Mouse (Mus musculus) heart, adult 2 months (tissue): Measurements from ENCODE around the gene Hmga1.

Source experiments
- CTCF ChIP-seq: fragments of 200-600 bp; IDR thresholded peaks from 2 replicates; pipeline ENCODE4 v1.8.1; 2022; ENCODE audit warnings: antibody characterized with exemption, mild to moderate bottlenecking, moderate library complexity
- POLR2A ChIP-seq: fragments of 200-500 bp; IDR thresholded peaks from 2 replicates; pipeline ENCODE4 v1.6.1; 2011; ENCODE audit warnings: mild to moderate bottlenecking, low read depth, low read length, control low read depth; ENCODE audit not compliant: insufficient read depth

DNA sequence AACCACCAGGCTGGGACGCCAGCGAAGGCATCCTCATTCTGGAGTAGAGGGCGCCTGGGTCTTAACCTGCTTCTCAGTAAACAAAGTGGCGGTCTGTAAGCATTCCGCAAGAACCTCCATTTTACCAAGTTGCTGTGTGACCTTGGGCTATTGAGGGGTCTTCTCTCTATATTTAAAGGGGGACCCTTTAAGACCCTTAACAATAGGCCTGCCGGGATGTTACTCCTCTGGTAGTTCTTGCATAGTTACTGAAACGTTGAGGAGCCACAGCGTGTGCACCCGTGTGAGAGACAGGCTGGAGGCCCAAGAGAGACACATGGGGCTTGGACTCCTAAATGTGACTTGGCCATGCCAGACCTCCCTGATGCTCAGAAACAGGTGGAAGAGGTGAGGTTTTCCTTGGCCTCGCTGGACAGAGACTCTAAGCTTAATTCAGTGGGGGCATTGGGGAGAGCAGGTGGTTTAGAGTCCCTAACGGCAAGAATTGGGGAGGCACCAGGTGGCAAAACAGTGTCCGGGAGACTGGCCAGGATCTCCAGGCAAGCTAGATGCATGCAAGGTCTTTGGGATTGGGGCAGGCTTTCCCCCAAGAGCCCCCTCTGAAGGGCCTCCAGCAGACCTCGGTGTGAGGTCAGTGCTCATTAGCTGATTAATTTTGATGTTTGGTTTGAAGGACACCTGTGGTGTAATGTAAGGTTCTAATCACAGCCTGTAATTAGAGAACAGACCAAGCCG lies 1.8 kb downstream of the Hmga1 start:
- TF ChIP-seq CTCF, result no peak
- TF ChIP-seq POLR2A, result no peak
